ENCODE assay signal across 25 mouse cellular contexts in genomic region chr6:66472697-66473096, GRCm38 (mm10).
"Had no signal": no experiment of that assay in that cellular context is flagged by ENCODE, and none has a peak within 500 bp of the region (broad histone marks: within the 10 kb centered on the region; RNA-seq: fewer than 3 reads in every experiment).

No protein-coding gene starts in this region.

- H3K4me3 ChIP-seq: gastrocnemius, adult 2 months; heart, embryonic 10.5 days; heart, embryonic 13.5 days; heart, embryonic 15.5 days; hindbrain, embryonic 13.5 days; hindbrain, embryonic 15.5 days; intestine, embryonic 15.5 days; layer of hippocampus, adult 2 months; left cerebral cortex, adult 2 months; limb, embryonic 10.5 days; limb, embryonic 12.5 days; liver, embryonic 13.5 days; liver, embryonic 15.5 days had no signal

- ATAC-seq: intestine, embryonic 15.5 days; intestine, postnatal 0 days had no signal

- H3K4me1 ChIP-seq: heart, embryonic 10.5 days; heart, embryonic 13.5 days; heart, embryonic 15.5 days; hindbrain, embryonic 13.5 days; hindbrain, embryonic 15.5 days; intestine, embryonic 15.5 days; limb, embryonic 12.5 days; liver, embryonic 13.5 days; liver, embryonic 15.5 days had no signal

- H3K9me3 ChIP-seq: heart, embryonic 10.5 days; heart, embryonic 13.5 days; heart, embryonic 15.5 days; hindbrain, embryonic 13.5 days; hindbrain, embryonic 15.5 days; intestine, embryonic 15.5 days; limb, embryonic 10.5 days; limb, embryonic 12.5 days; liver, embryonic 13.5 days; liver, embryonic 15.5 days had no signal

- H3K27ac ChIP-seq: gastrocnemius, adult 2 months; heart, embryonic 10.5 days; heart, embryonic 13.5 days; heart, embryonic 15.5 days; hindbrain, embryonic 13.5 days; hindbrain, embryonic 15.5 days; intestine, embryonic 15.5 days; layer of hippocampus, adult 2 months; left cerebral cortex, adult 2 months; limb, embryonic 10.5 days; limb, embryonic 12.5 days; liver, embryonic 13.5 days; liver, embryonic 15.5 days had no signal

- DNase-seq: gastrocnemius, adult 2 months; gastrocnemius, postnatal 10 days; gastrocnemius, postnatal 25 days; heart, adult 18-20 months; heart, postnatal 14 days; heart, postnatal 36 days; kidney, adult 18-20 months; kidney, adult 8-10 months; kidney, postnatal 10 days; kidney, postnatal 25 days; kidney, postnatal 4 days; liver; liver, embryonic 13.5 days had no signal

- H3K27me3 ChIP-seq: heart, embryonic 13.5 days; heart, embryonic 15.5 days; hindbrain, embryonic 13.5 days; hindbrain, embryonic 15.5 days; intestine, embryonic 15.5 days; limb, embryonic 12.5 days; liver, embryonic 13.5 days; liver, embryonic 15.5 days had no signal

- H3K36me3 ChIP-seq: heart, embryonic 10.5 days; heart, embryonic 13.5 days; heart, embryonic 15.5 days; hindbrain, embryonic 13.5 days; hindbrain, embryonic 15.5 days; intestine, embryonic 15.5 days; limb, embryonic 10.5 days; limb, embryonic 12.5 days; liver, embryonic 13.5 days; liver, embryonic 15.5 days had no signal
